Mouse (Mus musculus): ENCODE data around the gene Itsn1. TPM values are rescaled to one million over a fixed set of nuclear protein-coding genes. Genes with fewer than 3 reads are reported as not detected.

The Itsn1 gene
- polyA plus RNA-seq, 1 experiment from 2014 or later: 40.1 TPM

DNA sequence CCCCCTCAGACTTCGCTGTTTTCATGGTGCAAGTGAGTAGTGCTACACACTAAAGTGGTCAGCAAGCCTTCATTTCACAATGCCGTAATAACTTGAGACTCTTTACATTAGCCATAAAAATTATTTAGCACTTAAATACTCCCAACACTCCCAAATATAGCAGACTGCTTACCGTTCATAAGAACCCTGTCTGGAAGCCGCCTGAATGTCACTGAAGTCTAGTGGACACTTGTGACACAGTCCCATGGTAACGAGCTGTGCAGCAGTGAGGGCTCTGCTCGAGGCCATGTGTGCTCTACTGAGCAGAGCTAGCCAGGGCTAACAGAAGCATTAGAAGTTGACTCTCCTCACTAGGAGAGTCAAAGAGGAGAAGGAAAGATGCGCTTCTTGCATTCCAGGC is 81.2 kb downstream of the Itsn1 start:
- no peak overlapping the region for H3K9ac ChIP-seq (replicated peaks; ENCODE audit: low read length)
- H3K27me3 ChIP-seq (ENCODE audit: control insufficient read depth, insufficient read depth, low read length): no peaks in the 10 kb centered on the region
- no peaks in the 10 kb centered on the region; the same call in none of the 2 replicates for H3K36me3 ChIP-seq (replicated peaks; ENCODE audit: control insufficient read depth, insufficient read depth, low read depth, low read length)
- 92% methylated on average over 7 of the region's 7 CpGs for WGBS
- H3K4me3 ChIP-seq (ENCODE audit: low read depth, low read length): no peak overlapping the region
- ATAC-seq (replicated peaks; ENCODE audit: insufficient number of reproducible peaks, low FRiP score, low TSS enrichment, low read depth) (no peak), DNase-seq (ENCODE audit: low spot score) (no peak)
- no peaks in the 10 kb centered on the region for H3K9me3 ChIP-seq (replicated peaks; ENCODE audit: control insufficient read depth, low read length)
- no peak overlapping the region for H3K27ac ChIP-seq (replicated peaks; ENCODE audit: low read depth, low read length)
- no peak overlapping the region for H3K4me2 ChIP-seq (ENCODE audit: low read depth, low read length)
- no peaks in the 10 kb centered on the region for H3K4me1 ChIP-seq (ENCODE audit: control insufficient read depth, insufficient read depth, low read length)

DNA sequence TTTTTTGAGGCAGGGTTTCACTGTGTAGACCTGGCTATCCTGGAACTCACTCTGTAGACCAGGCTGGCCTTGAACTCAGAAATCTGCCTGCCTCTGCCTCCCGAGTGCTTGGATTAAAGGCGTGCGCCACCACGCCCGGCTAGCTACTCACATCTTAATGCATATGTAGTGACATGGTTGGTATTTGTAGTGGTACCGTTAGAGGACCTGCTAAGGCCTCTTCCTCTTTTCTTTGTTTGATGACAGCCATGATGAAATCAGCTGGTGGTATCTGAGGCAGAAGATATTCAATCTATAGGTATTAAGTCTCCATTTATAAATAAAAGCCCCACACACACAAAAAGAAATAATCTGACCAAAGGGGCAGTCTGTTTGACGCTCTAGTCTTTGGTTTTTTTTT is 82.3 kb downstream of the Itsn1 start:
- Histone ChIP-seq H3K27me3 (ENCODE audit: control insufficient read depth, insufficient read depth, low read length) (no peaks in the 10 kb centered on the region), H3K27ac (replicated peaks; ENCODE audit: low read depth, low read length) (no peak overlapping the region), H3K9ac (replicated peaks; ENCODE audit: low read length) (no peak overlapping the region), H3K4me3 (ENCODE audit: low read depth, low read length) (no peak overlapping the region), H3K4me2 (ENCODE audit: low read depth, low read length) (no peak overlapping the region), H3K36me3 (replicated peaks; ENCODE audit: control insufficient read depth, insufficient read depth, low read depth, low read length) (no peaks in the 10 kb centered on the region; the same call in 1 of the 2 replicates), H3K9me3 (replicated peaks; ENCODE audit: control insufficient read depth, low read length) (no peaks in the 10 kb centered on the region), H3K4me1 (ENCODE audit: control insufficient read depth, insufficient read depth, low read length) (no peaks in the 10 kb centered on the region)
- ATAC-seq (replicated peaks; ENCODE audit: insufficient number of reproducible peaks, low FRiP score, low TSS enrichment, low read depth) (no peak), DNase-seq (ENCODE audit: low spot score) (no peak)
- 98% methylated on average over 7 of the region's 7 CpGs for WGBS

DNA sequence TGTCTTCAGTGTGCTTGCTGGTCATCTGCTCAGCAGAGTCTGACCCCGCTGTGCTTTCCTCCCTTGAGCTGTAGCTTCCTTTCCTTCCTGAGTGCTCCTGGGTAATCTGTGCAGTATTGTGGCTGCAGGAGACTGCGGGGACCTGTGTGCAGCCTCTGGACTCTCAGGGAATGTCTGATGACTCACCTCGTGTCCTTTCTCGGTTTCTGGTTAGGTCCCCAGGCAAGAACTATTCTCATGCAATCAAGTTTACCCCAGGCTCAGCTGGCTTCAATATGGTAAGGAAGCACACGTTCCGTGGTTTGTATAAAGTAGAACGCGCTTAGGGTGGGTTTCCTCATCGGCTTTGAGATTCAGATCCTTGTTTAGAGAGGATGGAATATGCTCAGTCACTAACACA is 82.8 kb downstream of the Itsn1 start:
- Histone ChIP-seq H3K9ac (replicated peaks; ENCODE audit: low read length) (no peak overlapping the region), H3K4me2 (ENCODE audit: low read depth, low read length) (no peak overlapping the region), H3K27ac (replicated peaks; ENCODE audit: low read depth, low read length) (no peak overlapping the region), H3K4me3 (ENCODE audit: low read depth, low read length) (no peak overlapping the region), H3K9me3 (replicated peaks; ENCODE audit: control insufficient read depth, low read length) (no peaks in the 10 kb centered on the region), H3K27me3 (ENCODE audit: control insufficient read depth, insufficient read depth, low read length) (no peaks in the 10 kb centered on the region), H3K4me1 (ENCODE audit: control insufficient read depth, insufficient read depth, low read length) (no peaks in the 10 kb centered on the region), H3K36me3 (replicated peaks; ENCODE audit: control insufficient read depth, insufficient read depth, low read depth, low read length) (peaks cover 3% of the 10 kb centered on the region)
- no peak for DNase-seq (ENCODE audit: low spot score)
- no peak for ATAC-seq (replicated peaks; ENCODE audit: insufficient number of reproducible peaks, low FRiP score, low TSS enrichment, low read depth)
- 91% methylated on average over 9 of the region's 9 CpGs for WGBS

GRCm38 (mm10) chr16:91813543-91813942 is 84.5 kb downstream of the Itsn1 start:
- no peak overlapping the region for H3K9ac ChIP-seq (replicated peaks; ENCODE audit: low read length)
- peaks cover 6% of the 10 kb centered on the region for H3K36me3 ChIP-seq (replicated peaks; ENCODE audit: control insufficient read depth, insufficient read depth, low read depth, low read length)
- H3K27ac ChIP-seq (replicated peaks; ENCODE audit: low read depth, low read length): no peak overlapping the region
- ATAC-seq (replicated peaks; ENCODE audit: insufficient number of reproducible peaks, low FRiP score, low TSS enrichment, low read depth) (no peak), DNase-seq (ENCODE audit: low spot score) (no peak)
- no peak overlapping the region for H3K4me2 ChIP-seq (ENCODE audit: low read depth, low read length)
- H3K4me1 ChIP-seq (ENCODE audit: control insufficient read depth, insufficient read depth, low read length): no peaks in the 10 kb centered on the region
- H3K4me3 ChIP-seq (ENCODE audit: low read depth, low read length): no peak overlapping the region
- no peaks in the 10 kb centered on the region for H3K27me3 ChIP-seq (ENCODE audit: control insufficient read depth, insufficient read depth, low read length)
- no peaks in the 10 kb centered on the region for H3K9me3 ChIP-seq (replicated peaks; ENCODE audit: control insufficient read depth, low read length)
- 87% methylated on average over 6 of the region's 6 CpGs for WGBS

DNA sequence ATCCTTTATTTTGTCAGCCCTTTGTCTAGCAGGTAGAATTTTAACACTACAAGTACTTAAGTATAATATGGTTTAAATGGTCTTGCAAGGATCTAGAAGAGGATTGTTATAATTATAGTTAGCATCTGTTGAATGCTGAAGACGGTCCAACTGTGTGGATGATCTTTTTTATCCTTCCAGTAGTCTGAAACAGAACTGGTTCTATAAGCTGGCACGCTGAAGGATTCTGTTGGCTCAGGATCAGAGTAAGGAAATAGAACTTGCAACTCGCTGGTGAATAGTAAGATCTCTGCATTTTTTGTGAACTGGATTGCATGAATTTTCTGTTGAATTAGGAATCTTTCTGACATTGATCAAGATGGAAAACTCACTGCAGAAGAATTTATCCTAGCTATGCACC is 86.0 kb downstream of the Itsn1 start:
- Histone ChIP-seq H3K36me3 (replicated peaks; ENCODE audit: control insufficient read depth, insufficient read depth, low read depth, low read length) (peaks cover 10% of the 10 kb centered on the region), H3K9me3 (replicated peaks; ENCODE audit: control insufficient read depth, low read length) (no peaks in the 10 kb centered on the region), H3K27ac (replicated peaks; ENCODE audit: low read depth, low read length) (no peak overlapping the region), H3K4me2 (ENCODE audit: low read depth, low read length) (no peak overlapping the region), H3K4me3 (ENCODE audit: low read depth, low read length) (no peak overlapping the region), H3K27me3 (ENCODE audit: control insufficient read depth, insufficient read depth, low read length) (no peaks in the 10 kb centered on the region), H3K4me1 (ENCODE audit: control insufficient read depth, insufficient read depth, low read length) (no peaks in the 10 kb centered on the region), H3K9ac (replicated peaks; ENCODE audit: low read length) (no peak overlapping the region)
- no peak for DNase-seq (ENCODE audit: low spot score)
- 98% methylated on average over 3 of the region's 3 CpGs for WGBS
- no peak for ATAC-seq (replicated peaks; ENCODE audit: insufficient number of reproducible peaks, low FRiP score, low TSS enrichment, low read depth)

DNA sequence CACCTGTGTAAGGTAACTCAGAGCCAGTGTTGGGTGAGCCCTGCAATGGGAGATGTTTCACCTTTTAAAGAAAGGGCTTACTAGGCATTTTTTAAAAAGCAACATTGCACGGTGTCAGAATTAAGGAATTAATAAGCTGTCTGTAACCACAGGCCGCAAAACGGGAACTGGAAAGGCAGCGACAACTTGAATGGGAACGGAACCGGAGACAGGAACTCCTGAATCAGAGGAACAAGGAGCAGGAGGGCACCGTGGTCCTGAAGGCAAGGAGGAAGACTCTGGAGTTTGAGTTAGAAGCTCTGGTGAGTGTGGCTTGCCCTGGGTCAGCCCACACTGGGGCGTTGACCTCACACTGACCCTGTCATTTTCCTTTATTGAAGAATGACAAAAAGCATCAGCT is 91.2 kb downstream of the Itsn1 start:
- Histone ChIP-seq H3K4me1 (ENCODE audit: control insufficient read depth, insufficient read depth, low read length) (no peaks in the 10 kb centered on the region), H3K36me3 (replicated peaks; ENCODE audit: control insufficient read depth, insufficient read depth, low read depth, low read length) (peaks cover 18% of the 10 kb centered on the region), H3K9me3 (replicated peaks; ENCODE audit: control insufficient read depth, low read length) (no peaks in the 10 kb centered on the region), H3K4me2 (ENCODE audit: low read depth, low read length) (no peak overlapping the region), H3K27me3 (ENCODE audit: control insufficient read depth, insufficient read depth, low read length) (no peaks in the 10 kb centered on the region), H3K9ac (replicated peaks; ENCODE audit: low read length) (no peak overlapping the region), H3K27ac (replicated peaks; ENCODE audit: low read depth, low read length) (no peak overlapping the region), H3K4me3 (ENCODE audit: low read depth, low read length) (no peak overlapping the region)
- no peak for DNase-seq (ENCODE audit: low spot score)
- 86% methylated on average over 8 of the region's 8 CpGs for WGBS
- ATAC-seq (replicated peaks; ENCODE audit: insufficient number of reproducible peaks, low FRiP score, low TSS enrichment, low read depth): no peak

GRCm38 (mm10) chr16:91822325-91822724 is 93.2 kb downstream of the Itsn1 start:
- H3K36me3 ChIP-seq (replicated peaks; ENCODE audit: control insufficient read depth, insufficient read depth, low read depth, low read length): peaks cover 15% of the 10 kb centered on the region
- DNase-seq (ENCODE audit: low spot score): no peak

DNA sequence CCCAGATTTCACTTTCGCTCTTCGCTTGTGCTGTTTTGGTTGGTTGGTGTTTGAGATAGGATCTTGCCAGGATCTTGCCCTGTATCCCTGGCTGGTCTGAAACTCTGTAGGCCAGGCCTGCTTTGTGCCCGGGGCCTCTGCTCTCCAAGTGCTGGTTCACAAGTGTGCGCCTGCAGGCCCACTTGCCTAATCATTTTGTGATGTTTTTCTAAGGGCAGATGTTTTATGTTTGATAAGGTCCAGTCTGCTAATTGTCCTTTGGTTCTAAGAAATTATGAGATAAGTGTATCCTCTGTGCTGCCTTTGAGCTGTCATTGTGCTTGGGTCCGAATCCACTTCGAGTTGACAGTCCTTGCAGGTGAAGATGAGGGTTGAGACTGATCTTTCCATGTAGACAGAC is 93.7 kb downstream of the Itsn1 start:
- 92% methylated on average over 6 of the region's 6 CpGs for WGBS
- H3K4me2 ChIP-seq (ENCODE audit: low read depth, low read length): no peak overlapping the region
- H3K4me3 ChIP-seq (ENCODE audit: low read depth, low read length): no peak overlapping the region
- H3K27ac ChIP-seq (replicated peaks; ENCODE audit: low read depth, low read length): no peak overlapping the region
- no peak overlapping the region for H3K9ac ChIP-seq (replicated peaks; ENCODE audit: low read length)
- H3K9me3 ChIP-seq (replicated peaks; ENCODE audit: control insufficient read depth, low read length): no peaks in the 10 kb centered on the region
- DNase-seq (ENCODE audit: low spot score): no peak
- no peaks in the 10 kb centered on the region for H3K4me1 ChIP-seq (ENCODE audit: control insufficient read depth, insufficient read depth, low read length)
- no peaks in the 10 kb centered on the region for H3K27me3 ChIP-seq (ENCODE audit: control insufficient read depth, insufficient read depth, low read length)
- H3K36me3 ChIP-seq (replicated peaks; ENCODE audit: control insufficient read depth, insufficient read depth, low read depth, low read length): peaks cover 15% of the 10 kb centered on the region
- no peak for ATAC-seq (replicated peaks; ENCODE audit: insufficient number of reproducible peaks, low FRiP score, low TSS enrichment, low read depth)

More at GRCm38 (mm10) chr16:91822325-91822724, 93.2 kb downstream of the Itsn1 start:
- ATAC-seq (replicated peaks; ENCODE audit: insufficient number of reproducible peaks, low FRiP score, low TSS enrichment, low read depth): no peak
- no peaks in the 10 kb centered on the region for H3K27me3 ChIP-seq (ENCODE audit: control insufficient read depth, insufficient read depth, low read length)
- H3K9me3 ChIP-seq (replicated peaks; ENCODE audit: control insufficient read depth, low read length): no peaks in the 10 kb centered on the region
- H3K4me3 ChIP-seq (ENCODE audit: low read depth, low read length): no peak overlapping the region
- WGBS: 87% methylated on average over 7 of the region's 7 CpGs
- H3K4me2 ChIP-seq (ENCODE audit: low read depth, low read length): no peak overlapping the region
- H3K27ac ChIP-seq (replicated peaks; ENCODE audit: low read depth, low read length): no peak overlapping the region
- H3K4me1 ChIP-seq (ENCODE audit: control insufficient read depth, insufficient read depth, low read length): no peaks in the 10 kb centered on the region
- no peak overlapping the region for H3K9ac ChIP-seq (replicated peaks; ENCODE audit: low read length)

Data from embryonic facial prominence, embryonic 11.5 days (tissue).